Mouse (Mus musculus): ENCODE measurements around the gene Mcpt4. TPM values are rescaled to one million over a fixed set of nuclear protein-coding genes. Genes with fewer than 3 reads are reported as not detected.

Gene Mcpt4
- total and polyA plus RNA-seq, 3 experiments, result not detected

DNA sequence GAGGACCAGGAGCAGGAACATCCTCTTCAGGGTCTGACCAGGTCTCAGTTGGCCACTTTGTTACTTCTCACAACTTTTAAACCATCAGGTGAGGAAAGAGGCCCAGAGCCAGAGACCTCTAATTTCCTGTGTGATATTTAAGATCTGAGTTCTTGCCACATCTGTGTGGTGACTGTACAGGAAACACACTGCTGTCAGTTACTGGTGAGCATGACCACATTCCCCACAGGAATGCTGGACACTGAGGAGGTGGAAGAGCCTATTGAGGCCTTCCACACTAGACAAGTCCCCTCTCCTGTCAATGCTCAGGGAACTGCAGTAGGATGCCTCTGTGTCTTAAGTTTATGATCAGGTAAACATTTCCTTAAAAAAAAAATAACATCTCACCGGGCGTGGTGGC is 23.1 kb upstream of the Mcpt4 start, which contains the start of gene Mcpt8:
Gene Mcpt8, minus strand, starts transcription at position 107 of the 400 bp plus-strand sequence.
- no peaks in the 10 kb centered on the region for H3K36me3 ChIP-seq (replicated peaks in 1 of 2; ENCODE audit: control insufficient read depth in 1 of 2, insufficient read depth in 1 of 2, low read length in 1 of 2)

DNA sequence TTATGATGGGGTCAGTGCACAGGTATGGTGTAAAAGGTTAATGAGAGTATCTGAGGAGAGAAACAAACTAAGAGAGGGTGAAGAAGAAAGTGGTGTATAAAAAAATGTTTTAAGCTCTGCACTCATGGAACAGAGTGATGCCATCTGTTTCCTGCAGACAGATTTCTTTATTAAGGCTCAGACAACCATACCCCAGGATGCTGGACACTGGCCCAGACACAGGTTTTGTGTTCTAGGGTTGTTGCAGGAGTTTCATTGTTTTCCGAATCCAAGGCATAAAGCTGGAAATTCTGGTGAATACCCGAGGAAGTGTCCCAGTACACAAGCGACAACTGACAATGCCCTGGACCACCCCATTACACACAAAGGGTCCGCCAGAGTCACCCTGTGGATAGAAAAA is 19.9 kb upstream of the Mcpt4 start:
- no peaks in the 10 kb centered on the region for H3K27me3 ChIP-seq (replicated peaks)
- no peaks in the 10 kb centered on the region for H3K79me2 ChIP-seq (replicated peaks; ENCODE audit: control insufficient read depth, extremely low read depth, insufficient read depth, poor library complexity, severe bottlenecking)
- no peak overlapping the region for H3K9ac ChIP-seq (ENCODE audit: insufficient read depth, low read depth)
- H3K4me3 ChIP-seq (replicated peaks in 1 of 3; ENCODE audit: low read depth in 2 of 3, low read length in 2 of 3, poor library complexity in 1 of 3), result no peak overlapping the region
- TF ChIP-seq MAZ (IDR thresholded peaks at IDR 0.05; ENCODE audit: low read depth, low read length) (no peak), UBTF (IDR thresholded peaks at IDR 0.05; ENCODE audit: low read depth, low read length) (no peak), MAFK (IDR thresholded peaks at IDR 0.05; ENCODE audit: insufficient replicate concordance, low read length) (no peak), JUN (IDR thresholded peaks at IDR 0.05; ENCODE audit: insufficient read depth, low read depth, low read length) (no peak), USF1 (IDR thresholded peaks at IDR 0.05; ENCODE audit: low read depth, low read length) (no peak), RCOR1 (conservative IDR thresholded peaks at IDR 0.05; ENCODE audit: low read depth, low read length) (no peak), CTCF (conservative IDR thresholded peaks at IDR 0.05 in 1 of 2, IDR thresholded peaks at IDR 0.05 in 1 of 2; ENCODE audit: low read depth in 2 of 2, low read length in 2 of 2) (no peak), MXI1 (IDR thresholded peaks at IDR 0.05; ENCODE audit: low read depth, low read length) (no peak)
- no peaks in the 10 kb centered on the region for H3K9me3 ChIP-seq (replicated peaks; ENCODE audit: low read length)
- no peaks in the 10 kb centered on the region for H3K36me3 ChIP-seq (replicated peaks in 1 of 2; ENCODE audit: control insufficient read depth in 1 of 2, insufficient read depth in 1 of 2, low read length in 1 of 2)
- no peaks in the 10 kb centered on the region for H3K4me1 ChIP-seq (ENCODE audit: control insufficient read depth in 1 of 2, insufficient read depth in 2 of 2)
- in situ Hi-C loops (cut with MboI; ENCODE audit: low pct_ligation_motif_present, low pct_unique_long_range_greater_than_20kb, low sequenced_read_pairs) (no loop called here), dilution Hi-C loops (cut with MboI; ENCODE audit: extremely low pct_ligation_motif_present, extremely low pct_unique_long_range_greater_than_20kb, low sequenced_read_pairs) (no loop called here)
- H3K4me2 ChIP-seq (ENCODE audit: insufficient read depth, low read depth, poor library complexity, severe bottlenecking), result no peak overlapping the region
- DNase-seq (ENCODE audit: extremely low read depth), result no peak
- H3K27ac ChIP-seq (ENCODE audit: insufficient read depth, low read depth), result no peak overlapping the region

More for the DNA sequence above, 23.1 kb upstream of the Mcpt4 start, which contains the start of gene Mcpt8:
- no peak within 1 kb of the TSS for H3K4me2 ChIP-seq (ENCODE audit: insufficient read depth, low read depth, poor library complexity, severe bottlenecking)
- H3K27ac ChIP-seq (ENCODE audit: insufficient read depth, low read depth), result no peak within 1 kb of the TSS
- H3K27me3 ChIP-seq (replicated peaks), result no peaks in the 10 kb centered on the region
- TF ChIP-seq EP300 (IDR thresholded peaks at IDR 0.05; ENCODE audit: low read length) (no peak), ETS1 (conservative IDR thresholded peaks at IDR 0.05; ENCODE audit: low read depth, low read length) (no peak), HCFC1 (IDR thresholded peaks at IDR 0.05; ENCODE audit: low read depth, low read length) (no peak), MYC (IDR thresholded peaks at IDR 0.05; ENCODE audit: low read depth, low read length) (no peak), KAT2A (IDR thresholded peaks at IDR 0.05; ENCODE audit: insufficient replicate concordance, low read length) (no peak), ELF1 (IDR thresholded peaks at IDR 0.05; ENCODE audit: low read depth, low read length) (no peak), USF2 (conservative IDR thresholded peaks at IDR 0.05; ENCODE audit: low read depth, low read length) (no peak), NRF1 (IDR thresholded peaks at IDR 0.05; ENCODE audit: low read depth, low read length) (no peak), POLR2A (IDR thresholded peaks at IDR 0.05; ENCODE audit: low read depth, low read length) (no peak), IRF4 (IDR thresholded peaks at IDR 0.05; ENCODE audit: low read depth, low read length) (no peak), MAX (IDR thresholded peaks at IDR 0.05; ENCODE audit: low read length) (no peak), E2F4 (IDR thresholded peaks at IDR 0.05; ENCODE audit: insufficient replicate concordance, low read depth, low read length) (no peak), CHD1 (IDR thresholded peaks at IDR 0.05; ENCODE audit: low read depth, low read length) (no peak), TBP (conservative IDR thresholded peaks at IDR 0.05; ENCODE audit: low read depth, low read length) (no peak), ZNF384 (IDR thresholded peaks at IDR 0.05; ENCODE audit: low read depth, low read length) (no peak)
- H3K9me3 ChIP-seq (replicated peaks; ENCODE audit: low read length), result no peaks in the 10 kb centered on the region
- in situ Hi-C loops (cut with MboI; ENCODE audit: low pct_ligation_motif_present, low pct_unique_long_range_greater_than_20kb, low sequenced_read_pairs) (no loop called here), dilution Hi-C loops (cut with MboI; ENCODE audit: extremely low pct_ligation_motif_present, extremely low pct_unique_long_range_greater_than_20kb, low sequenced_read_pairs) (no loop called here)
- no peak within 1 kb of the TSS for H3K4me3 ChIP-seq (replicated peaks in 1 of 3; ENCODE audit: low read depth in 2 of 3, low read length in 2 of 3, poor library complexity in 1 of 3)
- no peaks in the 10 kb centered on the region for H3K4me1 ChIP-seq (ENCODE audit: control insufficient read depth in 1 of 2, insufficient read depth in 2 of 2)
- H3K9ac ChIP-seq (ENCODE audit: insufficient read depth, low read depth), result no peak within 1 kb of the TSS
- no peak for DNase-seq (ENCODE audit: extremely low read depth)
- no peaks in the 10 kb centered on the region for H3K79me2 ChIP-seq (replicated peaks; ENCODE audit: control insufficient read depth, extremely low read depth, insufficient read depth, poor library complexity, severe bottlenecking)
